Mouse (Mus musculus) heart, postnatal 0 days (tissue): ENCODE results near the gene Ccdc88c. TPM values are rescaled to one million over a fixed set of nuclear protein-coding genes. Genes with fewer than 3 reads are reported as not detected.

Experiments used
- ATAC-seq: fragments of 200-750 bp; cut with Nextera tagmentation; 2 replicates; pipeline ENCODE4 v1.8.0; 2017; ENCODE audit warnings: low read depth, moderate number of reproducible peaks, moderate library complexity; ENCODE audit not compliant: insufficient read depth
- DNase-seq: peaks from one replicate; pipeline ENCODE4 v3.0.0-alpha.2; 2016; ENCODE audit warnings: low spot score
- H3K27ac ChIP-seq: fragments of 300-500 bp; sonication (generic); 2 replicates; pipeline ENCODE4 v1.5.1; 2014; ENCODE audit warnings: low read depth, mild to moderate bottlenecking
- H3K27me3 ChIP-seq: fragments of 300-500 bp; sonication (generic); 2 replicates; pipeline ENCODE4 v1.6.1; 2014; ENCODE audit warnings: low read length, mixed read lengths; ENCODE audit not compliant: control insufficient read depth, insufficient read depth
- H3K36me3 ChIP-seq: fragments of 300-500 bp; sonication (generic); replicated peaks from 2 replicates; pipeline ENCODE4 v1.6.1; 2014; ENCODE audit warnings: low read length, mixed read lengths; ENCODE audit not compliant: control insufficient read depth, insufficient read depth
- H3K4me1 ChIP-seq: fragments of 300-500 bp; sonication (generic); 2 replicates; pipeline ENCODE4 v1.6.1; 2014; ENCODE audit warnings: antibody characterized with exemption; ENCODE audit not compliant: control insufficient read depth, insufficient read depth
- H3K4me2 ChIP-seq: fragments of 300-500 bp; sonication (generic); 2 replicates; pipeline ENCODE4 v1.6.1; 2014; ENCODE audit warnings: low read depth, mild to moderate bottlenecking, low read length, moderate library complexity
- H3K4me3 ChIP-seq: fragments of 300-500 bp; sonication (generic); 2 replicates; pipeline ENCODE4 v1.5.1; 2014; ENCODE audit warnings: low read depth, low read length
- H3K9ac ChIP-seq: fragments of 300-500 bp; sonication (generic); replicated peaks from 2 replicates; pipeline ENCODE4 v1.6.1; 2014; ENCODE audit warnings: low read depth, low read length, mixed read lengths
- H3K9me3 ChIP-seq: fragments of 300-500 bp; sonication (generic); replicated peaks from 2 replicates; pipeline ENCODE4 v1.6.1; 2016; ENCODE audit warnings: low read length; ENCODE audit not compliant: control insufficient read depth
- CTCF ChIP-seq: IDR thresholded peaks from 2 replicates; pipeline ENCODE4 v1.5.1; 2016; ENCODE audit warnings: antibody characterized with exemption, control low read depth, low read depth
- EP300 ChIP-seq: IDR thresholded peaks from 2 replicates; pipeline ENCODE4 v1.6.1; 2016; ENCODE audit warnings: antibody characterized with exemption, low read depth
- WGBS: fragments of 180-500 bp; shearing (Covaris S2); extraction: QIAGEN DNeasy Blood & Tissue Kit; methylation state at CpG from one replicate; pipeline ENCODE4 v1.1.7; 2014; 5-methylcytosine and 5-hydroxymethylcytosine counted together
- polyA plus RNA-seq: library from polyadenylated mRNA; unstranded; fragments of >200 nt; fragmentation: Nextera tagmentation; extraction: Ambion mirVana; gene quantifications from 2 replicates; pipeline ENCODE4 v1.2.1, GENCODE M21; 2015
- total RNA-seq: library from RNA; depleted of rRNA; stranded (reverse); fragments of >200 nt; gene quantifications from 2 replicates; pipeline ENCODE4 v1.2.3, GENCODE M21; 2014; ENCODE audit warnings: low replicate concordance

The Ccdc88c gene
- total and polyA plus RNA-seq, 2 experiments from 2014 or later = 1.6 to 4.7 TPM

- no peak overlapping the region for H3K4me3 ChIP-seq
- H3K27me3 ChIP-seq = peaks cover 6% of the 10 kb centered on the region; the same call in 1 of the 2 replicates
- no peak overlapping the region for H3K4me2 ChIP-seq
- no peak overlapping the region for H3K27ac ChIP-seq
- DNase-seq (no peak), ATAC-seq (no peak)
- H3K36me3 ChIP-seq = no peaks in the 10 kb centered on the region
- 0 out of 2 replicates have a peak overlapping the region, but pooled peaks have one; percentile 13 for H3K9ac ChIP-seq
- peaks cover 23% of the 10 kb centered on the region; the same call in 1 of the 2 replicates for H3K4me1 ChIP-seq
- no peaks in the 10 kb centered on the region for H3K9me3 ChIP-seq
- WGBS = 69% methylated on average over 4 of the region's 4 CpGs
- TF ChIP-seq EP300 = no peak
- TF ChIP-seq CTCF = no peak
Observed at GRCm38 (mm10) chr12:101008648-101009047, 20.2 kb downstream of the Ccdc88c start.

DNA sequence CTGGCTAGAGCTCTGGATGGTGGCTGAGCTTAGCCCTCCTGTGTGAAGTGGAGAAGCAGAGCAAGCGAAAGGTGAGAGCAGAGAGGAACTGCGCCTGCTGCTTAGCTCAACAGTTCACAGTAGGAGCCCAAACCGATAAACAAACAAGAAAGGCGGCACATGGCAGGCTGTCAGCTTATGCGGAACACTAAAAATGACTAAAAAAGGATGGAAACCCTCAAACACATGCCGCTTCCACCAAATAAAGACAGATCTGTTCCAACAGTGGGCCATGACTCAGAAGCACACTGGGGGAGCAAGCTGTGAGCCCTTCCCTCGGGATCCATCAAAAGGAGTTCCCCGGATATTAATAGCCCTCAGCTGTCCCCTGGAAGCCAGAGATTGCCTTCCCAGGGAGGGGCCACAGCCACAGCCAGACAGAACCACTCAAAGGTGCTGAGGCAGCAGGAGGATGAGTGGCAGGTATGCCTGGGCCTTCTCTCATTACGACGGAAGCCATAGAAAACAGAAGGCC, 20.8 kb downstream of the Ccdc88c start:
- WGBS = 46% methylated on average over 10 of the region's 10 CpGs

DNA sequence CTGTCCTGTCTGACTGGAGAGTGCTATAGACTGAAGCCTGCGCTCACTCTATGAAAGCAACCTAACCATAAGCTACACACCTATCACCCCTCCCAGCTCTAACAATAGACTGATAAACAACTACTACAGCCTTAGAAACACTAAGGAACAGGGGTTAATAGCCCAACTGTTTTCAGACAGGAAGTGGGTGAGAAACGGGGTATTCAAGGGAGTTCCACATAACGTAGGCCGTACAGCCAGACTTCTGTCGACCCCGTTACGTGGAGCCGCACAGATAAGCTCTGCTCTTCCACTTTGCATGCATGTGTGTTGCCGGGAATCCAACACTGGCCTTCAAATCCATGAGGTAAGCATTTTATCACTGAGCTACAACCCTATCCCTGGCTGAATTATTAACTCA, 21.4 kb downstream of the Ccdc88c start:
- TF ChIP-seq EP300 (no peak), CTCF (no peak)
- H3K4me2 ChIP-seq = no peak overlapping the region
- H3K27ac ChIP-seq = no peak overlapping the region; the same call in 1 of the 2 replicates
- H3K9ac ChIP-seq = no peak overlapping the region
- peaks cover 18% of the 10 kb centered on the region; the same call in 1 of the 2 replicates for H3K4me1 ChIP-seq
- H3K9me3 ChIP-seq = no peaks in the 10 kb centered on the region
- DNase-seq (no peak), ATAC-seq (no peak)
- H3K4me3 ChIP-seq = no peak overlapping the region
- H3K36me3 ChIP-seq = no peaks in the 10 kb centered on the region
- H3K27me3 ChIP-seq = peaks cover 6% of the 10 kb centered on the region; the same call in 1 of the 2 replicates
- 57% methylated on average over 9 of the region's 9 CpGs for WGBS

More for the DNA sequence above, 20.8 kb downstream of the Ccdc88c start:
- no peak overlapping the region for H3K4me2 ChIP-seq
- ATAC-seq (0 out of 2 replicates have a peak, but pooled peaks have one; percentile 31), DNase-seq (no peak)
- no peak for TF ChIP-seq EP300
- H3K4me3 ChIP-seq = no peak overlapping the region
- no peak overlapping the region; the same call in 1 of the 2 replicates for H3K27ac ChIP-seq
- peaks cover 6% of the 10 kb centered on the region; the same call in 1 of the 2 replicates for H3K27me3 ChIP-seq
- H3K36me3 ChIP-seq = no peaks in the 10 kb centered on the region
- H3K9me3 ChIP-seq = no peaks in the 10 kb centered on the region
- 0 out of 2 replicates have a peak overlapping the region, but pooled peaks have one; percentile 13 for H3K9ac ChIP-seq
- H3K4me1 ChIP-seq = peaks cover 23% of the 10 kb centered on the region; the same call in 1 of the 2 replicates

DNA sequence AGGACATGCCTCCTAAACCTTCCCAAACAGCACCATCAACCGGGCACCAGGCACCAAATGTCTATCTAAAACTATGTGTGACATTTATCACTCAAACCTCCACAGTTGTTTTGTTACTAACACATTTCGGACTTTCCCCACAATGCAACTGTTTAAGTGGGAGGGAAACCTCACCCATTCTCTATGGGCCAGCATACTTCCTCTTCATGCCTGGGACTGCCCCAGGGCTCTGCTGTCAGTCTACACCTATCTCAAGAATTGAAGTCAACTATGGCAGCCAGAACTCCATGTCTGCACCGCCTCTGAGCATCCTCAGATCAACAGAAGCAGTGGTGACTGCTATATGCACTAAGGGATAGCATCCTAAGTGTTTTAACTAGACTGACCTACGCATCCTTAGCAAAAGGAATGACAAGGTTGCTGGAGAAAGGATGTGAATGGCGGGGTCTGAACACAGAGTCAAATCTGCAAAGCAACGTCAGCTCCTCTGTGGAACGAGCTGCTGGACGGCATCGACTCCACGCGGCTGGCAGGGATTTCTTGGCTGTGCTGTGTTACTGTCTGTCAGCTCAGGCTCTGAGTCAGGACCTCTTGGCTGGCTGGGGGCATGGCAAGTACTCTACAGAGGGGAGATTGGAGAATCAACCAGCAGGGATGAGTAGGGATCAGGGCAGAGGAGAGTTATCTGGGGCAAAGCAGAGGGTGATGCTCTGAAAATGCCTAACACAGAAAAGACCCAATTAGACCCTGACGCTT, 23.0 kb downstream of the Ccdc88c start:
- 76% methylated on average over 12 of the region's 12 CpGs for WGBS
- Histone ChIP-seq H3K4me2 (no peak overlapping the region), H3K27ac (no peak overlapping the region), H3K4me1 (peaks cover 13% of the 10 kb centered on the region; the same call in 1 of the 2 replicates), H3K36me3 (no peaks in the 10 kb centered on the region), H3K9me3 (no peaks in the 10 kb centered on the region), H3K27me3 (peaks cover 4% of the 10 kb centered on the region; the same call in 1 of the 2 replicates), H3K9ac (no peak overlapping the region), H3K4me3 (no peak overlapping the region)
- no peak for ATAC-seq
- no peak for DNase-seq
- no peak for TF ChIP-seq CTCF
- TF ChIP-seq EP300 = no peak

DNA sequence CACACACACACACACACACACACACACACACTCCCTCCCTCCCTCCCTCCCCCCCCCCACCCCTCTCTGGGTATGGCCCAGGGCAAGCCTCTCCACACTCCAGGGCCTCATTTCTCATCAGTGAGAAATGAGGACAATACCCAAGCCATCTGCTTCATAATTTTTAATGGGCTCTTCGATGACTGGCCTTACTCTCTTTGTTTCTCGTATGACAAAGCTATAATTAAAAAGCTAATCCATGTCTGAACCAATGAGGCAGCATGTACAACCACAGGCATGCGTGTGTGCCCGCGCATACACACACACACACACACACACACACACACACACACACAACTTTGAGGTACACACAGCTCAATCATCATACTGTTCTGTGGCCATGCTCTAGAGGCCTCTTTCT, 23.9 kb downstream of the Ccdc88c start:
- ATAC-seq (no peak), DNase-seq (no peak)
- H3K36me3 ChIP-seq = no peaks in the 10 kb centered on the region
- H3K4me3 ChIP-seq = no peak overlapping the region
- H3K9ac ChIP-seq = no peak overlapping the region
- no peaks in the 10 kb centered on the region for H3K9me3 ChIP-seq
- no peak for TF ChIP-seq CTCF
- no peak for TF ChIP-seq EP300
- H3K27me3 ChIP-seq = peaks cover 4% of the 10 kb centered on the region; the same call in 1 of the 2 replicates
- peaks cover 13% of the 10 kb centered on the region; the same call in 1 of the 2 replicates for H3K4me1 ChIP-seq
- 95% methylated on average over 5 of the region's 5 CpGs for WGBS
- H3K4me2 ChIP-seq = no peak overlapping the region
- H3K27ac ChIP-seq = no peak overlapping the region
